Mouse (Mus musculus): Measurements from ENCODE around the gene Ptprb. TPM values are rescaled to one million over a fixed set of nuclear protein-coding genes. Genes with fewer than 3 reads are reported as not detected.

The Ptprb gene
- total RNA-seq (2023): not detected

DNA sequence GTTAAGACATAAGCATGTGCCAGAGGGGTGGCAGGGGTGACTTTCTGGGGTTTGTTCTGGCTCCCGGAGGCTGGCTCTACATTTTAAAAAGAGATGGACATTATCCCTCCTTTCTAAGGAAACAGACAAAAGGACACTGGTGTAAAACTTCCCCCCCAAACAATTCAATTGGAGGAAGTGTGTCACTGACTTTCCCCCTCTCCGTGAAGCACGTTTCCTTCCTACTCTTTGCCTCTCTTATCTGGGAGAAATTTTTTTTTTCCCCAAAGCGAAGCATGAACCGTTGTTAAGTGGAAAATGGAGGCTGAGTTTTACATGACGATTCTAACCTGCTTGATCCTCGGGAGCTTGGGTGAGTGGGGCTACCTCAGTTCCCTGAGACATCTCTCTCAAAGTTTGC, at the start of gene Ptprb:
Gene Ptprb, plus strand, starts transcription at position 244 of the 400 bp plus-strand sequence.

Other genes starting within 250 kb of the Ptprb start
- not detected for gene 4933416C03Rik, start 161.6 kb upstream of the Ptprb start, total RNA-seq (2023)
- 1 to 10 TPM in 1 of 2 experiments, under 1 TPM in 1; 0.32 to 1.2 TPM for gene Kcnmb4, start 198.4 kb downstream of the Ptprb start, total RNA-seq (2023)